In the genomic region with DNA sequence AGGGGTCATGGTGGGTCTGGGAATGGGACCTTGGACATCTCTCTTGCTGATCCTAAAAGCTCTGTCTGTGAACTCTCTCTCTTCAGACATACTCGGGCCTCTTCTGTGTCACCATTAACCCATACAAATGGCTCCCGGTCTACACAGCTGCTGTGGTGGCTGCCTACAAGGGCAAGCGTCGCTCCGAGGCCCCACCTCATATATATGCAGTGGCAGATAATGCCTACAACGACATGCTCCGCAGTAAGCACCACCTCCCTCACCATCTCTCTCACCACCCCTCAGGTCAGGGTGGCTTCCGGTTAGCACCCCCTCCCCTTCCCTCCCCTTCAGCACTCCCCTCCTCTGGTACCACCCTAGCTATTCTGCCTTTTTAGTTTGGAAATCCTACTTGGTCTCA, we compare ENCODE assay signal across 7 mouse cellular contexts. TPM values are rescaled to one million over a fixed set of nuclear protein-coding genes. Genes with fewer than 3 reads are reported as not detected.
DNase-seq lines count a peak whose midpoint lies in the region; ATAC-seq and TF ChIP-seq lines count a peak whose summit lies in the region.

No protein-coding gene starts in this region.

- peaks cover 93% of the 10 kb centered on the region for H3K4me1 ChIP-seq in erythroblast, embryonic 14.5 days (ENCODE audit: control insufficient read depth)
- peaks cover 9% of the 10 kb centered on the region for H3K4me1 ChIP-seq in limb, embryonic 13.5 days
- peaks cover 10% of the 10 kb centered on the region; the same call in 1 of the 2 replicates for H3K4me1 ChIP-seq in neural tube, embryonic 15.5 days

- no peak for TF ChIP-seq CTCF in left cerebral cortex, adult 2 months (IDR thresholded peaks at IDR 0.05)

- no peaks in the 10 kb centered on the region for H3K27me3 ChIP-seq in erythroblast, embryonic 14.5 days (ENCODE audit: control insufficient read depth)
- peaks cover 18% of the 10 kb centered on the region for H3K27me3 ChIP-seq in limb, embryonic 13.5 days
- H3K27me3 ChIP-seq in neural tube, embryonic 15.5 days (replicated peaks): peaks cover 3% of the 10 kb centered on the region; the same call in 1 of the 2 replicates

- H3K9me3 ChIP-seq in erythroblast, embryonic 14.5 days (ENCODE audit: control insufficient read depth, low read length): no peaks in the 10 kb centered on the region
- no peaks in the 10 kb centered on the region for H3K9me3 ChIP-seq in limb, embryonic 13.5 days
- H3K9me3 ChIP-seq in neural tube, embryonic 15.5 days (replicated peaks): no peaks in the 10 kb centered on the region

- no peak overlapping the region for H3K9ac ChIP-seq in limb, embryonic 13.5 days
- H3K9ac ChIP-seq in neural tube, embryonic 15.5 days (replicated peaks): 0 out of 2 replicates have a peak overlapping the region, but pooled peaks have one; percentile 37

- no peak for ATAC-seq in limb, embryonic 13.5 days (ENCODE audit: low FRiP score, low read depth)
- peak; percentile 24; the same call in 1 of the 2 replicates for ATAC-seq in neural tube, embryonic 15.5 days (ENCODE audit: low FRiP score)

- WGBS in limb, embryonic 13.5 days: 62% methylated on average over 8 of the region's 8 CpGs
- 69% methylated on average over 8 of the region's 8 CpGs for WGBS in neural tube, embryonic 15.5 days

- DNase-seq in left cerebral cortex, adult 2 months (ENCODE audit: extremely low spot score in 1 of 2, low spot score in 2 of 2): no peak
- no peak for DNase-seq in left cerebral cortex, adult 11 months (ENCODE audit: low spot score)
- no peak for DNase-seq in ovary, postnatal 10 days (ENCODE audit: low spot score)
- DNase-seq in frontal cortex, postnatal 36 days (ENCODE audit: low spot score in 2 of 2): no peak

- H3K4me2 ChIP-seq in limb, embryonic 13.5 days (replicated peaks): peak overlapping the region; percentile 63
- peak overlapping the region; percentile 59 for H3K4me2 ChIP-seq in neural tube, embryonic 15.5 days

- H3K27ac ChIP-seq in left cerebral cortex, adult 2 months: peak overlapping the region; percentile 36; the same call in 1 of the 2 replicates
- no peak overlapping the region for H3K27ac ChIP-seq in limb, embryonic 13.5 days
- H3K27ac ChIP-seq in neural tube, embryonic 15.5 days (replicated peaks): no peak overlapping the region

- peaks cover 26% of the 10 kb centered on the region for H3K36me3 ChIP-seq in erythroblast, embryonic 14.5 days (ENCODE audit: control insufficient read depth)
- H3K36me3 ChIP-seq in limb, embryonic 13.5 days: no peaks in the 10 kb centered on the region
- no peaks in the 10 kb centered on the region for H3K36me3 ChIP-seq in neural tube, embryonic 15.5 days

- intact Hi-C loops in left cerebral cortex, adult 2 months (cut with DNase I): no loop called here

- H3K4me3 ChIP-seq in left cerebral cortex, adult 2 months: no peak overlapping the region; the same call in 1 of the 2 replicates
- H3K4me3 ChIP-seq in erythroblast, embryonic 14.5 days (replicated peaks): peak overlapping the region; percentile 78
- H3K4me3 ChIP-seq in limb, embryonic 13.5 days: peak overlapping the region; percentile 37
- H3K4me3 ChIP-seq in neural tube, embryonic 15.5 days (replicated peaks): no peak overlapping the region

RNA-seq across cellular contexts. Expression of gene Myh7b, which starts 2.9 kb away (rescaled TPM):
- 10 to 100 TPM in 1 of 2 experiments, 1 to 10 TPM in 1; 7.1 to 10.9 TPM for total RNA-seq in left cerebral cortex, adult 2 months (2021)
- polyA plus RNA-seq in erythroblast, embryonic 14.5 days (2012): 7.6 and 12.3 TPM in 2 replicates
- polyA plus RNA-seq in limb, embryonic 13.5 days (2015; fragmentation: Nextera tagmentation; extraction: Ambion mirVana): 2.7 and 3.7 TPM in 2 replicates
- 1.0 and 1.9 TPM in 2 replicates for polyA plus RNA-seq in neural tube, embryonic 15.5 days (2015; fragmentation: Nextera tagmentation; extraction: Ambion mirVana)

RNA-seq across cellular contexts. Expression of gene Gss, which starts 21.3 kb away (rescaled TPM):
- 10 to 100 TPM; 14.8 to 14.9 TPM for total RNA-seq in left cerebral cortex, adult 2 months (2021)
- polyA plus RNA-seq in erythroblast, embryonic 14.5 days (2012): 6.8 and 8.6 TPM in 2 replicates
- 27.5 and 27.9 TPM in 2 replicates for polyA plus RNA-seq in limb, embryonic 13.5 days (2015; fragmentation: Nextera tagmentation; extraction: Ambion mirVana)
- 15.9 and 21.7 TPM in 2 replicates for polyA plus RNA-seq in neural tube, embryonic 15.5 days (2015; fragmentation: Nextera tagmentation; extraction: Ambion mirVana)

Comparison
In these comparisons a context has a peak if more than half of its experiments do, and no peak if none do; other contexts are left out.
1. H3K4me3 ChIP-seq: peak in erythroblast, embryonic 14.5 days (single experiment) and limb, embryonic 13.5 days (single experiment); none in left cerebral cortex, adult 2 months (single experiment) and neural tube, embryonic 15.5 days (single experiment).